Mouse (Mus musculus) gastrocnemius, postnatal 36 days (tissue): ENCODE measurements around the gene C1d. TPM values are rescaled to one million over a fixed set of nuclear protein-coding genes. Genes with fewer than 3 reads are reported as not detected.

Experiments used
- total RNA-seq, 2 experiments: library from RNA; stranded (reverse); gene quantifications; 2 replicates each; pipeline ENCODE4 v1.2.3; 2021

The C1d gene
- total RNA-seq, 2 experiments from 2014 or later: 30.4 to 33.1 TPM

Other genes starting within 250 kb of the C1d start
- 1 to 10 TPM; 3.2 to 4.0 TPM for gene Cnrip1, start 206.0 kb upstream of the C1d start, total RNA-seq
- gene Plek, start 205.2 kb upstream of the C1d start, total RNA-seq: 1 to 10 TPM; 1.1 to 2.0 TPM
- 100 to 1,000 TPM; 146 to 163 TPM for gene Ppp3r1, start 98.3 kb upstream of the C1d start, total RNA-seq
- gene Wdr92, start 75.5 kb upstream of the C1d start, total RNA-seq: 1 to 10 TPM; 7.1 to 7.4 TPM
- gene Pno1, start 46.0 kb upstream of the C1d start, total RNA-seq: 10 to 100 TPM; 42.6 to 45.7 TPM